Mouse (Mus musculus): ENCODE results near the gene Tmem94.

Gene Tmem94

DNA sequence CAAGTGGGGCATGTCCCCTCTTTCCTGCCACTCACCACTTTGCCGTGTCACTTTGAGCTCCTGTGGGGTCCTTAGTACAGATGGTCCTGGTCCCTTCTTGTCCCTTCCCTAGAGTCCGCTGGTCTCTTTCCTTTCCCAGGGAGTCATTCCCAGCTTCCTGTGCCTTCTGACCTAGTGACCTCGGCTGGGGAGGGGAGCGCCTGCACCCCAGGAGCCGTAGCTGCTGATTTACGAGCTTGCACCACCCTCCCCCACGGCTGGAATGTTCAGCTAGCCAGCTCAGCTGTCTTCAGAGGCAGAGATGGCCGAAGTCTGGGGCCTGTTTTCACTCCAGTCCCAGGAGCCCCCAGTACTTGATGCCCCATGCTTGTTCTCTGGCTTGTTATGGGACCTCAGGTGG lies 67.3 kb downstream of the Tmem94 start:
- DNase-seq: no peak

DNA sequence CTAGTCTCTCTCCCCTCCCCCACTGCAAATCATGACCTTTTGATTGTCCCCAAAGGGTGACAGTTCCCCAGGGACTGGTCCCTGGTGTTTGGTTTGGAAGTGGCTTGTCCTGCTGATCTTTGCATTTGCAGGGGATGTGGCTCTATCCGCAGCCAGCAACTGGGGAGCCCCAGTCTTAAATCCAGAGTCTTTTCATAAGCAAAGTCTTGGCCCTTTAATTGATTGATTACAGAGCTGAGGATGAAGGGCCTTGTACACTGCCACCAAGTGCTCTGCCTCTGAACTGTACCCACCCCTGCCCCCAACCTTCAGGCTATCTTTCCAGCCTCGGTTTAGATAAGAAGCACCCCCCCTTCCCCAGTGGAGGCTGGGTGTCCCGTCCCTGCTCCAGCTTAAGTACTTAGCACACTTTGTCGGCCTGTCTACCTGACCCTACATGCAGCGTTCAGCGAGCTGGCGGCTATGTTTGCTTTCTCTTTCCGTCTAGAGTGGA lies 67.8 kb downstream of the Tmem94 start:
- no peak for DNase-seq

DNA sequence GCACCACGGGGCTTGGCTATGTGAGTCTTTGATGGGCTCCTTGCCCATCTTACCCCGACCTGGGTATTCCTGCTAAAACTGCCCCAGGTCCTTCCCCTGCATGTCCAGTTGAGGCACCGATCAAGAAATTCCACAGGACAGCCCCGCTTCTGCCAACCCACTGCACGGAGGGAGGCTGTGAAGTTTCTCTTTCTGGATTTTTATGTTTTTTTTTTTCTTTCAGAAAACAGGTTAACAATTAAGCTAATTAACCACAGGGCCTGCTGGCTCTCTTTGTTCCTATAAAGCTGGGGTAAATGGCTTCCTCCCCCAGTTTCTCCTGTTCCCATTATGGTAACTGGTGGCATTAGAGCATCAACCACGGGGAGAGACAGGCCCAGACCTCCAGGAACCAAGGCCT lies 68.8 kb downstream of the Tmem94 start:
- DNase-seq: no peak

DNA sequence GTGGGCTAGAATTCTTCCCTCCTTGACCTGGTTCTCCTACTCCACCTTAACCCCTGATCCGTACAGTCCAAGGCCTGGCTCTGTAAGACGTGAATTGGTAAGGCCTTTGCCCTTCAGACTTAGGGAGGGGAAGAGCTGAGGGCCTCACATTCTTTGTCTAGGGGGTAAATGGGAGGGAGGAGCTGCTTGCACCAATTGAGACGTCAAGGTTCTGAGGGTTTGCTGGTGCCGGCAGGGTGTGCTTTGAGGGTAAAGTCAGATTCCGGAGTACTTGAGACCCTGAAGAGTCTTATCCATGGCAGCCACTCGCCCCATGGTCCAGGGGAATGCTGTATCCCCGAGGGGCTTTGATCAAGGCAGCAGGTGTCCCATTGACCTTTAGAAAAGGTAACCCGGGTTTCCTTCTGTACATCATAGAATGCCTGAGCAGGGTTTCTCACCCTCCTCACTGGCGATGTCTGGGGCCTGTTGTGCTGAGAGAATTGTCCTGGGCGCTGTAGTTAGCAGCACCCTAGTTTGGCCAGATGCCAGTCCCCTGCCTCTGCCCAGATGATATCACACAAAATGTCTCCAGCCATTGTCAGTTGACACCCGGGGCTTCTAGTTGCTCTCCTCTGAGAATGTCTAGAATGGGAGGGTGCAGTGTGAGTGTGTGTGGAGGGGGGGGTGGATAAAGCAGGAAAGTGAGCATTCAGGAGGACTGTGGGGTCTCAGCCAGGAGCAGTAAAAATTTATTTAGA lies 71.6 kb downstream of the Tmem94 start:
- DNase-seq: no peak

DNA sequence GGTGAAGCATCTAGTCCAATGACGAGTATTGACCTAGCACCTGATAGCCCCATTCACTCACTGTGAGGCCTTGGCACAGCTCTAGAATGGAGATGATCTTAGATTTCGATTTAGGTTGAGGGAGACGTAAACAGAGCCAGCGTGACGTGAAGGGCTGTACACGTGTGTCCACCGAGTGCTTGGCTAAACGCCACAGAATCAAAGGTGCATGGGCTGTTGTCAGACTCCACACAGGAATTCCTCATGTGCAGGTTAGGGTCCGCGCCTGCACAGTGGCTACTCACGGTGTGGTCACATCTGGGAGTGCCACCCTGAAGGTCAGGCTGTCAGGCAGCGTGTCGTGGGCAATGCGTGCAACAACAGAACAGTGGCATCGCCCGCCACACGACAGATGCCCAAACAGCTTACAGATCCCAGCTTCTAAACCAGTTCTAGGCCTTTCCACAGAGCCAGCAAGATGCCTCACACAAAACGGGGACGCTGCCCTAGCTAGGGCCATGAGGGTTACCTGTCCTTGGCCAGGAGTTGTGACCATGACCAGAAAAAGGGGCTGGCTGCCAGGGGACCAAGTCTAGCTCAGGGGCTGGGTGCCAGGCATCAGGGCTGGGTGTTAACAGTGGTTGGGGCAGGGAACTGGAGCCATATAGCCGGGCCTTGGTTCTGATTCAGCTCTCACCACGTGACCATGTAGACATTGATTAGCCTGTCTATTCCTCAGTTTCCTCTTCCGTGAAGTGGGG lies 72.5 kb downstream of the Tmem94 start:
- DNase-seq: no peak

DNA sequence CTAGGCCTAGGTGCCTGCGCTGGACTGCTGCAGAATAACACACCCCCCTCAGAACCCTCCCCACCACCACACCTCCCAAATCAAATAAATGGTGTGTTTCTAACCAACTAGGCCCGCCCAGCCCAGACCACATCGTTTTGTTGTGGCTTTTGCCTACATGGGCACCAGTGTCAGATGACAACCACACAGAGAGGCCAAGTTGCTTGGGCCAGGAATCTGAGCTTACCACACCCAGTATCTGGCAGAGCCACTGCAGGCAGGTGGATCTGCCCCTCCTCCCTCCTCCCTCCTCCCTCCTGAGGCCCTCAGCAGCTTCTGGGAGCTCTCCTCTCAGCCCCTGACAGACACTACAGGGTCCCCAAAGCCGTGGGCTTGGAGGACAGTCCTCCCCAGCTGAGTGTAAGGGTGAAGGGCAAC lies 73.7 kb downstream of the Tmem94 start:
- no peak for DNase-seq

DNA sequence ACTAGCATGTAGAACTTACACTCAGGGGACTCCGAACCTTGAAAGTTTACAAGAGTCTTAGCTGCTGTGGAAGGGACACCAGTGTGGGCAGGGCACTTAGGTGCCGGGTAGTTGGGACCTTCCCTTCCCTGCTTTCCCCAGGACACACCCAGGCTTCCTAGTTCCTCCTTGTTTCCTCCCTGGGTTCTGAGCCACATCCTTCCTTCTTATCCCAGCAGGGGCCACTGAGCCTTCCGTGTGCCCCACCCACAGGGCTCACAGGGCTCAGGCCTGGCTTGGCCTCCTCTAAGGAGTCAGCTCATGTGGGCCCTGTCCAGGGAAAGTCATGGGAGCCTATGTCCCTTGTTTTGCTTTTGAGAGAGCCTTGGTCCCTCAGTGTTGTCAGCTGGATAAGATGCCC lies 74.5 kb downstream of the Tmem94 start:
- DNase-seq: no peak

DNA sequence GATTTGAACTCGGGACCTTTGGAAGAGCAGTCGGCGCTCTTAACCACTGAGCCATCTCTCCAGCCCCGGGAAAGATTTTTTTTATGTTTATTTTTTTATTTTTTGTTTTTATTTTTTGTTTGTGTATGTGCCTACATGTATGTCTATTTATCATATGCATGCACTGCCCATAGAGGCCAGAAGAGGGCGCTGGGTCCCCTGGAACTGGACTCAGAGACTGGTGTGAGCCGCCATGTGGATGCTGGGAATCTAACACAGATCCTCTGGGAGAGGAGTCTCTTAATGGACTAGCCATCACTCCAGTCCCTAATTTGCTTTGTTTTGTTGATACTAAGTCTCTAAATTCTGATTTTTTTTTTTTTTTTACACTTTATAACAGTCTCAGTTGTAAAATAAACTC lies 75.8 kb downstream of the Tmem94 start:
- DNase-seq: no peak

DNA sequence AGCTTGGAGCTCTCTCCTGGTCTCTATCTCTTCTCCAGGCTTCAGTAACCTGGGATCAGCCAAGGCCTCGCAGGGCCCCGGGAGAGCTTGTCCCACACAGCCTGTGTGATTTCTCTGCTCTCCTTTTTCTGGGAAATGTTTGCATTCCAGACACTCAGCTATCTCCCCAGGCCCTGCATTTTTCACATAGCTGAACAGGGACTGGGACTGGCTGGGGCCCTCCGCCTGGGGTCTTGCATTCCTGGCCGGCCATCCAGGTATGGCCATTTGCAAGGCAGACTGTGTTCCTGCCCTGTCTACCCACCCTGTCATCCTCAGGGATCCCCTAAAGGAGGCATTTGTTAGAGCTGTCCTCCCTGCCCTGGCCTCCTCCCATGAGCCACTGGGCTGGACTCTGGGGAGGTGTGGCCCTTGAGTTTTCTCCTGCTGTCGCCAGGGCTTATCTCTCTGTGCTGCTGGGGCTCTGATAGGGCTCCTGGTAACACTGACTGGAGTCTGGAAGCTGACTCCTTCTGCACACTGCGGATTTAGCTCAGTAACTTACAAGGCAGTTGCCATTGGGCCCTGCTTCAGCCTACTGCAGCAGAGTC lies 76.8 kb downstream of the Tmem94 start:
- DNase-seq: no peak

DNA sequence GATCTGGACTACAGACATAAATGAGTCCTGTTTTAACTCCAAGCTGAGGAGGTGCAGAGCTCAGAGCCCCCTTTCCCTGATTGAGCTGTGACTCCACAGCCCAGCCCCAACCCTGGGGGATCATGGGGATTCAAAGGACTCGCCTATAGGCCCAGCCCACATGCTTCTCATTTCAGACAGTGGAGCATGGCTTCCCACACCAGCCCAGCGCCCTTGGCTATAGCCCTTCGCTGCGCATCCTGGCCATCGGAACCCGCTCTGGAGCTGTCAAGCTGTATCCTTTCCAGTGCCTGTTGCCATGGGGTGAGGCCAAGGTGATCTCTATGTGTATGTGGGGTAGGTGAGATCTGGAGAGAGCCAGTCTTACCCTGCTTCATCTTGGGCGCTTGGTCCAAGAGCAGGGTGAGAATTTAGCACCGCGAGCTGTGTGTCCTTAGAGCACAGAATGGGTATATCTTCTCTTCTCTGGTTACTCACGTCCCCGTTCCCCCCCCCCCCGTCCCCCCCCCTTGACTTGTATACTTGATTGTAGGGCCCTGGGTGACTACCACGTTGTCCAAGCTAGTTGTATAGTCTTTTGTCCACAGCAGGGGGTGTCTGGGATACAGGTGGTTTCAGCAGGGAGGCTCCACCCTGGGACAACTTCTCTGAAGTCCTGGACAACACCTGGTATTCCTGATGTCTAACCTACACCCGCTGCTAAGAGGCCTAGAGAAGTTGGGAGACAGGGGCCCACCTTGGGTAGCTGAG lies 78.1 kb downstream of the Tmem94 start:
- DNase-seq: no peak

DNA sequence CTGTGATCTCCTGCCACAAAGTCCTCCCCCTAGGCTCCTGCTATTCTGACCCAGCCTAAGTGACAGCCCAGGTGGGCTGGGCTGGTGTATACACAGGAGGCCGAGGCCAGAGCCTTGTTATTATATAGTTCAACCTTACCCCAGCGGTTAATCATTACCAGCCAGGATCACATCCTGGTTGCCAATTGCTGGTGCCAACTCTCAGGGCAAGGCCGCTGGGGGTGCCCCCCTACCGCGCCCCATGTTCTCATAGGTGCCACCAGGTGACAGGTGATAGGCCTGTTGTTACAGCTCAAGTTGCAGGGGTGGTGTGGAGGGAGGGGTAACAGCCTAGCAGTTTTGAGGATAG lies 78.6 kb downstream of the Tmem94 start:
- no peak for DNase-seq

DNA sequence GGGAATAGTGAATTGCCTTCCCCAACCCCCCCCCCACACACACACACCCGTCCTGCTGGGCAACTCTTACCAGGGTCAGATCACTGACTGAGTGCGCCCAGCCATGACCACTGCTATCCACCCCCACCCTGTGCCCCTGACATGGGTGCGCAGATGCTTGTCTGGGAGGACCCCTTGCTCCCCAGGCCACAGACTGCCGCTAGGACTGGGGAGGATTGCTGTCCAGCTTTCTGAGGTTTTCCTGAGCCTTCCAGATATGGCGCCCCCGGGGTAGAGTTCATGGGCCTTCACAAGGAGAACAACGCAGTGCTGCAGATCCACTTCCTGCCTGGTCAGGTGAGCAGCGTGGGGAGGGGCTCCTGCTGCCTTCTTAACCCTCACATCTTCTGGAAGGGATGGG lies 79.0 kb downstream of the Tmem94 start:
- no peak for DNase-seq

DNA sequence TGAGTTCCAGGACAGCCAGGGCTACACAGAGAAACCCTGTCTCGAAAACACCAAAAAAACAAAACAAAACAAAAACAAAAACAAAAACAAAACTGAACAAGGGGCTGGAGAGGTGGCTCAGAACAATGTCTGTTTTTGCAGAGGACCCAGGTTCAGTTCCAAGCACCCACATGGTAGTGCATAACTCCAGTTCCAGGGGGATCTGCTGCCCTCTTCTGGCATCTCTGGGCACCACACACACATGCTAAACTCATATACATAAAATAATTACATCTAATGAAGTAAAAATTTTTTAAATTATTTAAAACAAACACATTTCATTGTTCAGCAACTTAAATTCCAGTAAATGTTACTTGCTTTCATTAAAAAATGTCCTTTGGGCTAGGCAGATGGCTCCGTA lies 80.6 kb downstream of the Tmem94 start:
- DNase-seq: no peak

Measured in thymus, postnatal 4 days (tissue).